Mouse (Mus musculus) thymus, adult 2 months (tissue): ENCODE data around the gene Kif4.

Source experiments
- CTCF ChIP-seq: fragments of 200-500 bp; IDR thresholded peaks from 2 replicates; pipeline ENCODE4 v1.5.1; 2012; ENCODE audit warnings: mild to moderate bottlenecking, control low read depth, low read length, moderate library complexity, borderline replicate concordance; ENCODE audit not compliant: control insufficient read depth, poor library complexity, insufficient read depth; ENCODE audit errors: extremely low read depth
- POLR2A ChIP-seq: fragments of 200-500 bp; IDR thresholded peaks from 2 replicates; pipeline ENCODE4 v1.6.1; 2012; ENCODE audit warnings: mild to moderate bottlenecking, low read length, control low read depth, moderate library complexity; ENCODE audit not compliant: control insufficient read depth, poor library complexity, insufficient read depth; ENCODE audit errors: extremely low read depth

DNA sequence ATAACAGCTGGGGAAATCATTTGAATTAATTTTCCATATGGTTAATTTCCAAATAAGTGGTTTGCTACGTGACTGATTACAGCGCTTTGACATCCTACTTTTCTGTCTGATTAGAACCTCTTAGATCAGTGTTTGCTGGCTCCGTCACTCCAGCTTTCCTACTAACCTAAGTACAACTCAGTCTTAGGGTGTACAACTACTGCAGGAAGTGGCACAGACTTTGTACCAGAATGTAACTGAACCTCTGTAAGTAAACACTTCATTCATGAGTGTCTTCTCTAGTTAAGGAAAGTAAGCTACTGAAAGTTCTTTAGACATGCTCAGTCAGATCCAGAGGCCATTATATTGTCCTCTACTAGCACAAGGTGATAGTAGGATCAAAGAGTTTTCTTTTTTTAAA, 52.7 kb downstream of the Kif4 start:
- TF ChIP-seq POLR2A (no peak), CTCF (no peak)
